Mouse (Mus musculus) gonadal fat pad, adult 2 months (tissue): Measurements from ENCODE around the gene Eepd1. TPM values are rescaled to one million over a fixed set of nuclear protein-coding genes. Genes with fewer than 3 reads are reported as not detected.
"Not testable (repeated sequence)": the region's sequence is repeated elsewhere in the genome, so short reads cannot be mapped to it uniquely, and the experiment has no call there.

Experiments used
- DNase-seq: peaks from one replicate; pipeline ENCODE4 v3.0.0-alpha.2; 2012; ENCODE audit warnings: low read depth
- polyA plus RNA-seq: library from polyadenylated mRNA; depleted of rRNA; stranded (reverse); fragments of >200 nt; gene quantifications from 2 replicates; pipeline ENCODE4 v1.2.3, GENCODE M21; 2012; rRNA removed

Eepd1 gene
- polyA plus RNA-seq: 63.8 and 64.5 TPM in 2 replicates

- no peak for DNase-seq
Observed at GRCm38 (mm10) chr9:25481344-25482095, at the start of gene Eepd1. Gene Eepd1, plus strand, starts transcription at chr9:25481547.

GRCm38 (mm10) chr9:25438836-25439235 lies 42.5 kb upstream of the Eepd1 start:
- no peak for DNase-seq

- not testable (repeated sequence) for DNase-seq
Observed at GRCm38 (mm10) chr9:25440046-25440445, 41.3 kb upstream of the Eepd1 start.

- no peak for DNase-seq
Observed at GRCm38 (mm10) chr9:25442041-25442440, 39.3 kb upstream of the Eepd1 start.

- DNase-seq: no peak
Observed at GRCm38 (mm10) chr9:25443029-25443428, 38.3 kb upstream of the Eepd1 start.

- no peak for DNase-seq
Observed at GRCm38 (mm10) chr9:25443546-25443945, 37.8 kb upstream of the Eepd1 start.

- no peak for DNase-seq
Observed at GRCm38 (mm10) chr9:25450394-25450793, 31.0 kb upstream of the Eepd1 start.

DNA sequence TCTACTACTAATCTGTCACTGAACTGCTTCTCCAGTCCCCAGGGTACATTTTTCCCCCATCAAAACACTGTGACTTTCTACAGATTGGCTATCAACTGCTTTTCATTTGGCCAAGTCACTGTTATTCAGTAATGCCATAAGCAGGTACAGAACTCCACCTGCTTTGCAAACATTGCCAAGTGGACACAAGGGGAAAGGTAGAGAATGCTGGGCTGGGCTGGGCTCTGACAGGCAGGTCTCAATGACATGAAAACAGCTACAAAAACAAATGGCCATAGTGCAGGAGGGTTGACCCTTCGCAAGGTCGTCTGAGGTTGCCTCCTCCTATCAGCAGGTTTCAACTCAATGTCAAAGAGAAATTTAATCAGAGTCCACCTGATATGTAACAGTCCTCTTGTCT lies 26.3 kb upstream of the Eepd1 start:
- DNase-seq: no peak

GRCm38 (mm10) chr9:25460835-25461555 lies 20.4 kb upstream of the Eepd1 start:
- DNase-seq: no peak

- no peak for DNase-seq
Observed at GRCm38 (mm10) chr9:25464305-25464704, 17.0 kb upstream of the Eepd1 start.

GRCm38 (mm10) chr9:25479392-25480020 lies 1.8 kb upstream of the Eepd1 start:
- DNase-seq: no peak

GRCm38 (mm10) chr9:25480676-25481075 lies 671 bp upstream of the Eepd1 start:
- DNase-seq: no peak

GRCm38 (mm10) chr9:25482322-25482998 lies 1.1 kb downstream of the Eepd1 start:
- no peak for DNase-seq

GRCm38 (mm10) chr9:25482999-25483347 lies 1.6 kb downstream of the Eepd1 start:
- no peak for DNase-seq

DNA sequence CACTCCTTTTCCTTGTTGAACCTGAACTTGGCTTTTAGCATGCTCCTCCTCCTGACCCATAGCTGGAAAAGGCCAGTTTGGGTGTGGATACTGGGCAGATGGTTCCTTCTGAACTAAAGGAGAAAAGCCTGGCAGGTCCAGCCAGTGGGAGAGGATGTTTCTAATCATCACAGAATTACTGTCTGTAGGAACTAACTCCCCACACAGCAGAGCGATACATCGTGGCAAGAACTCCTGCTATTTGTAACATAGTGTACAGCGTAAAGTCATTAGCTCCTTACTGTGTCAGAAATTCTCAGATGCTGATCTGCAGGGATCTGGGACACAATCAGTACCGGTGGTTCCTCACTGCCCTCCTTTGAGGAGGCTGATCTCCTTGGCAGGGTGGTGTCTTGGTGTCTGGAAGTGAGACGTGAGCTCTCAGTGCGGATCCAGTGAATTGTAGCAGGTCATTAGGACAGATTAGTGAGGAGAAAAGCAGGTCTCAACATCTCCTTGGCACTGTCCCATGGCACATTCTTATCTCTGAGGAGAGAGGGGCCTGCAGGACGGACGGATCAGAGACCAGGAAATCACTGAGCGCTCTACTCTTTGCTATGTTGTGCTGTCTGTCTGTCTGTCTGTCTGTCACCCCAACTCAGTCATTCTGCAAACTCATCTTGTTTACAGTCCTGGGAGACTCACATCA lies 2.7 kb downstream of the Eepd1 start:
- DNase-seq: no peak

- no peak for DNase-seq
Observed at GRCm38 (mm10) chr9:25484619-25484986, 3.3 kb downstream of the Eepd1 start.

- DNase-seq: no peak
Observed at GRCm38 (mm10) chr9:25485006-25485405, 3.7 kb downstream of the Eepd1 start.

DNA sequence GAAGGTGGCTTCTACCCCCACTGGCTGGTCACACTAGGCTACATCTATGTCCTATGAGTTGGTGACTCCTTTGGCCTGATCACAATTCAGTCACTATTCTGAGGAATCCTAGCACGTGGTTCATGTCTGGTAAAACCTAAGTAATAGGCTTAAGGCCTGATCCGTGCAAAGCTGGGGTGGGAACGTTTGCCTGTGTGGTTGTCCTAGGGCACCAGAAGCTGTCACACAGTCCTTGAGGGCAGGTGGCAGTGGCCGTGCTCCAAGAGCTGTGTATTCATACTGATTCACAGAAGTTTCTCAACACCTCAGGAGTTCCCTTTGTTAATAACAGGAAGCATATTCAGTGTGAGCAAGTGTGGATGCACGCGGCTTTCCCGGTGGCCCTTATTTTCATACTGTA lies 4.1 kb downstream of the Eepd1 start:
- no peak for DNase-seq

- no peak for DNase-seq
Observed at GRCm38 (mm10) chr9:25486246-25486807, 5.0 kb downstream of the Eepd1 start.

DNA sequence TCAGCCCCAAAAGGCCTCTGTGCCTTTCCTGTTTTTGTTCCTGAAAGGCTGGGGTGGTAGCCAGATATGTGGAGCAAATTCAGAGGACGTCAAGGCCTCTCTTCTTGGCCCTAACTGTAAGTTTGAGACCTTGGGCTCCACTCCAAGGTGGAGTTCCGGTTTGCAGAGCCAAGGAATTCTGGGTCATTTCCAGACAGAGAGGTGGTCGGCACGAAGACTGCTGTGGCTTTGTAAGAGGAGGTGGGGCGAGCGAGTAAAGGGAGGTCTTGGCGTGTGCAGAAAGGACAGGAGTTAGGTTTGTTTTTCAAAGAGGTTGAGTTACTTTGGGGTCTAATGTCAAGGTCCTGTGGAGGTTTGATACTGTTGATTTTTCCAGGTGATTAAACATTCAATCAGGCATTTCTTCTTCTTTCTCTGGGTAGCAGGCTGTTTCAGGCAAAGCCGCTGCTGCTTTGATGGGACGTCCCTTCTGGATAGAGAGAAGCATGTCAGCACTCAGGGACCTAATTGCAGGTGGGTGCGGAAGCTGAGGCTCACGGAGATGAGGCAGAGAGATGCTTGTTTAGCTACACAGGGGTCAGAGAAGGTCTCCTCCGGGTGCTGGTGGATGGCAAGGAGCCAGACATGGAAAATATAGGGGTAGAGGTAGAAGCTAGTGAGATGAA lies 6.2 kb downstream of the Eepd1 start:
- no peak for DNase-seq

GRCm38 (mm10) chr9:25488581-25488980 lies 7.2 kb downstream of the Eepd1 start:
- no peak for DNase-seq
